Mouse (Mus musculus) ES-Bruce4 (cell line): Measurements from ENCODE around the gene Zfp36l1.

Source experiments
- CTCF ChIP-seq: IDR thresholded peaks from one replicate; pipeline ENCODE4 v1.8.1; 2011; ENCODE audit warnings: low read depth, low read length
- EP300 ChIP-seq: IDR thresholded peaks from 2 replicates; pipeline ENCODE4 v1.6.1; 2011; ENCODE audit warnings: low read depth, low read length; ENCODE audit not compliant: insufficient read depth
- POLR2A ChIP-seq: IDR thresholded peaks from one replicate; pipeline ENCODE4 v1.8.1; 2011; ENCODE audit warnings: low read length; ENCODE audit not compliant: insufficient read depth

- TF ChIP-seq CTCF: no peak
- TF ChIP-seq POLR2A: no peak
- TF ChIP-seq EP300: no peak
These were observed 18.8 kb upstream of the Zfp36l1 start for GRCm38 (mm10) chr12:80131359-80132249.
